In the genomic region with DNA sequence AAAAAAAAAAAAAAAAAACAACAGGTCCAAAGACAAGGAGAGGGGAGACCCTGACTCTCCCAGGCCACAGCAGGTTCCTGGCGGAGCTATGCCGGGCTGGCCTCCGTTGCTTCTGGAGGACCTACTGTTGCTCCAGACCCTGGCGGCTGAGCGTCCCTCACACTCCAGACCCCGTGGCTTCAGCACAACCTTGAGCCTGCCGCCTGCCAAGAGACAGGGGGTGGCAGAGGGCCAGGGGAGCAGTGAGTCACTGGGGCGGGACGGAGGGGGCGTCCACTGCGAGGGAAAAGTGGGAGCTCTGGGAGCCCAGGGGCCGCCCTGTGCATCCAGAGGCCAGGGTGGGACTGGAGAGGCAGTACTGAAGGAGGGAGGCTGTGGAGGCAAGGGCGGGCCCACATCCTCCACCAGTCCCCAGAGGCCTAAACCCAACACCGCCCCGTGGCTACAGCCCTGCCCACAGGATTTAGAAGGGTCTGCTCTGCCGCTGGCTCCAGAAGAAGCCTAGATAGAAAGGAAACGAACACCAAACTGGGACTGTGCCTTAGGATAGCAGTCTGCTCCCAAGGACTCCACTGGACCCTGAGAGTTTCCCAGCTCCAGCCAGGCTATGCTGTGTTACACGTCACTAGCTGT, we compare ENCODE assay signal across 8 mouse cellular contexts.
DNase-seq lines count a peak whose midpoint lies in the region; ATAC-seq and TF ChIP-seq lines count a peak whose summit lies in the region.

No protein-coding gene starts in this region.

- no peaks in the 10 kb centered on the region for H3K27me3 ChIP-seq in C2C12 (ENCODE audit: control insufficient read depth, insufficient read depth, insufficient read length)
- H3K27me3 ChIP-seq in forebrain, embryonic 12.5 days, result no peaks in the 10 kb centered on the region
- H3K27me3 ChIP-seq in heart, embryonic 16.5 days (ENCODE audit: control insufficient read depth, insufficient read depth, low read length), result no peaks in the 10 kb centered on the region
- H3K27me3 ChIP-seq in liver, embryonic 16.5 days (ENCODE audit: control insufficient read depth, insufficient read depth, low read depth, low read length), result no peaks in the 10 kb centered on the region

- TF ChIP-seq CTCF in C2C12 (IDR thresholded peaks at IDR 0.05; ENCODE audit: control insufficient read depth, insufficient read depth, insufficient read length), result no peak

- H3K27ac ChIP-seq in forebrain, embryonic 12.5 days, result peak overlapping the region; percentile 31; the same call in 1 of the 2 replicates
- H3K27ac ChIP-seq in heart, embryonic 16.5 days (ENCODE audit: low read length), result peak overlapping the region; percentile 80
- H3K27ac ChIP-seq in liver, embryonic 16.5 days (ENCODE audit: low read length), result 0 out of 2 replicates have a peak overlapping the region, but pooled peaks have one; percentile 3

- H3K79me3 ChIP-seq in C2C12 (ENCODE audit: low read depth), result peaks cover 19% of the 10 kb centered on the region

- H3ac ChIP-seq in C2C12 (ENCODE audit: control insufficient read depth, insufficient read length, low read depth), result peak overlapping the region; percentile 87

- H3K9ac ChIP-seq in forebrain, embryonic 12.5 days, result no peak overlapping the region; the same call in 1 of the 2 replicates
- H3K9ac ChIP-seq in heart, embryonic 16.5 days (ENCODE audit: low read length), result peak overlapping the region; percentile 66
- no peak overlapping the region for H3K9ac ChIP-seq in liver, embryonic 16.5 days (ENCODE audit: low read depth, low read length)

- peaks cover 38% of the 10 kb centered on the region for H3K4me1 ChIP-seq in forebrain, embryonic 12.5 days
- H3K4me1 ChIP-seq in heart, embryonic 16.5 days (ENCODE audit: control insufficient read depth, insufficient read depth, low read length), result peaks cover 21% of the 10 kb centered on the region
- H3K4me1 ChIP-seq in liver, embryonic 16.5 days (ENCODE audit: control insufficient read depth, low read depth, low read length), result no peaks in the 10 kb centered on the region; the same call in 1 of the 2 replicates

- no peak overlapping the region for H3K4me2 ChIP-seq in forebrain, embryonic 12.5 days
- peak overlapping the region; percentile 40 for H3K4me2 ChIP-seq in heart, embryonic 16.5 days (ENCODE audit: low read depth, low read length)
- H3K4me2 ChIP-seq in liver, embryonic 16.5 days (ENCODE audit: low read depth, low read length), result no peak overlapping the region

- WGBS in forebrain, embryonic 12.5 days, result 52% methylated on average over 18 of the region's 18 CpGs
- 17% methylated on average over 17 of the region's 18 CpGs for WGBS in heart, embryonic 16.5 days
- 54% methylated on average over 18 of the region's 18 CpGs for WGBS in liver, embryonic 16.5 days (ENCODE audit: insufficient replicate concordance)

- peak overlapping the region; percentile 48 for H3K4me3 ChIP-seq in C2C12 (ENCODE audit: insufficient read depth, poor library complexity, severe bottlenecking)
- H3K4me3 ChIP-seq in forebrain, embryonic 12.5 days (replicated peaks), result no peak overlapping the region
- peak overlapping the region; percentile 15 for H3K4me3 ChIP-seq in heart, embryonic 16.5 days (ENCODE audit: low read length)
- H3K4me3 ChIP-seq in liver, embryonic 16.5 days (ENCODE audit: low read depth, low read length), result no peak overlapping the region

- peaks cover 7% of the 10 kb centered on the region for H3K36me3 ChIP-seq in C2C12 (ENCODE audit: control insufficient read depth, insufficient read depth)
- H3K36me3 ChIP-seq in forebrain, embryonic 12.5 days (replicated peaks), result 0 out of 2 replicates have a peak, but pooled peaks cover 9% of the 10 kb centered on the region
- H3K36me3 ChIP-seq in heart, embryonic 16.5 days (ENCODE audit: control insufficient read depth, insufficient read depth), result no peaks in the 10 kb centered on the region
- H3K36me3 ChIP-seq in liver, embryonic 16.5 days (ENCODE audit: control insufficient read depth, insufficient read depth), result no peaks in the 10 kb centered on the region

- no peak for ATAC-seq in forebrain, embryonic 12.5 days (ENCODE audit: low FRiP score)
- peak; percentile 90 for ATAC-seq in heart, embryonic 16.5 days (replicated peaks; ENCODE audit: extremely low read depth, insufficient read depth, low FRiP score)
- peak; percentile 43 for ATAC-seq in liver, embryonic 16.5 days (ENCODE audit: low read depth)

- peaks cover 47% of the 10 kb centered on the region for H3K79me2 ChIP-seq in C2C12 (ENCODE audit: control insufficient read depth, insufficient read depth)

- DNase-seq in adrenal gland, postnatal 4 days (ENCODE audit: low spot score in 2 of 2), result peak; percentile 77 to 87
- DNase-seq in kidney, postnatal 10 days, result peak; percentile 85
- peak; percentile 78 for DNase-seq in ovary, postnatal 10 days (ENCODE audit: low spot score)
- DNase-seq in urinary bladder, postnatal 4 days (ENCODE audit: low spot score in 2 of 2), result peak; percentile 94 to 95

- H3K9me3 ChIP-seq in forebrain, embryonic 12.5 days, result no peaks in the 10 kb centered on the region
- H3K9me3 ChIP-seq in heart, embryonic 16.5 days (replicated peaks; ENCODE audit: control insufficient read depth, low read length), result no peaks in the 10 kb centered on the region
- no peaks in the 10 kb centered on the region for H3K9me3 ChIP-seq in liver, embryonic 16.5 days (replicated peaks; ENCODE audit: control insufficient read depth, low read length)

TF ChIP-seq in C2C12, 6 proteins besides CTCF, POLR2A, EP300 and RAD21:
- TF ChIP-seq FOSL1 (IDR thresholded peaks at IDR 0.05; ENCODE audit: insufficient read depth, low read length, poor library complexity, severe bottlenecking) (peak; percentile 41), MYOD1 (IDR thresholded peaks at IDR 0.05; ENCODE audit: control insufficient read depth, insufficient read length, low read depth) (no peak), MAX (IDR thresholded peaks at IDR 0.05) (peak; percentile 12)

Comparison
In these comparisons a context has a peak if more than half of its experiments do, and no peak if none do; other contexts are left out.
1. H3K4me3 ChIP-seq: peak in C2C12 (single experiment) and heart, embryonic 16.5 days (single experiment); none in forebrain, embryonic 12.5 days (single experiment) and liver, embryonic 16.5 days (single experiment).
2. H3K27ac ChIP-seq: peak in every context shown above with its lines; median percentile 80 in heart, embryonic 16.5 days; 31 in forebrain, embryonic 12.5 days; 3 in liver, embryonic 16.5 days.
3. Peak in every context shown above with its lines, with median percentiles within 50 percentile points of each other: DNase-seq.